Mouse (Mus musculus): Measurements from ENCODE around the gene Rassf3. TPM values are rescaled to one million over a fixed set of nuclear protein-coding genes. Genes with fewer than 3 reads are reported as not detected.

The Rassf3 gene
- total RNA-seq, 2 experiments from 2014 or later: 125 to 140 TPM

- DNase-seq: no peak
- intact Hi-C loops (cut with DNase I): no loop called here
Observed at GRCm38 (mm10) chr10:121375649-121376493, 100.3 kb downstream of the Rassf3 start.

GRCm38 (mm10) chr10:121374693-121375620 lies 101.2 kb downstream of the Rassf3 start:
- intact Hi-C loops (cut with DNase I): no loop called here
- peak in 1 of 2 experiments; percentile 15 for DNase-seq

GRCm38 (mm10) chr10:121374013-121374412 lies 102.1 kb downstream of the Rassf3 start:
- peak in 1 of 2 experiments; percentile 21 for DNase-seq
- intact Hi-C loops (cut with DNase I): no loop called here

GRCm38 (mm10) chr10:121370777-121371176 lies 105.4 kb downstream of the Rassf3 start:
- intact Hi-C loops (cut with DNase I): no loop called here

GRCm38 (mm10) chr10:121368783-121369465 lies 107.2 kb downstream of the Rassf3 start:
- intact Hi-C loops (cut with DNase I): no loop called here
- no peak for DNase-seq

More at GRCm38 (mm10) chr10:121370777-121371176, 105.4 kb downstream of the Rassf3 start:
- DNase-seq: no peak

- intact Hi-C loops (cut with DNase I): no loop called here
- no peak for DNase-seq
Observed at GRCm38 (mm10) chr10:121367780-121368179, 108.4 kb downstream of the Rassf3 start.

- intact Hi-C loops (cut with DNase I): no loop called here
- DNase-seq: no peak
Observed at GRCm38 (mm10) chr10:121367271-121367670, 108.9 kb downstream of the Rassf3 start.

GRCm38 (mm10) chr10:121365781-121366272 lies 110.3 kb downstream of the Rassf3 start:
- DNase-seq: peak in 1 of 2 experiments; percentile 49

GRCm38 (mm10) chr10:121364801-121365564 lies 111.2 kb downstream of the Rassf3 start, which contains the start of gene Gns:
Gns (plus strand) TSS chr10:121365090.
- intact Hi-C loops (cut with DNase I): no loop called here
- DNase-seq: peak; percentile 88

More at GRCm38 (mm10) chr10:121365781-121366272, 110.3 kb downstream of the Rassf3 start:
- intact Hi-C loops (cut with DNase I): no loop called here

- intact Hi-C loops (cut with DNase I): no loop called here
- no peak for DNase-seq
Observed at GRCm38 (mm10) chr10:121364306-121364705, 111.8 kb downstream of the Rassf3 start.

- no peak for DNase-seq
- intact Hi-C loops (cut with DNase I): no loop called here
Observed at GRCm38 (mm10) chr10:121363201-121363600, 112.9 kb downstream of the Rassf3 start.

- DNase-seq: no peak
- intact Hi-C loops (cut with DNase I): no loop called here
Observed at GRCm38 (mm10) chr10:121360358-121360757, 115.8 kb downstream of the Rassf3 start.

Other genes with a start within 250 kb of the Rassf3 start
- 1 to 10 TPM; 2.8 to 3.0 TPM for gene Tbc1d30, start 125.1 kb downstream of the Rassf3 start, total RNA-seq (2021)
- 10 to 100 TPM; 82.1 to 83.5 TPM for gene Gns, start 111.3 kb downstream of the Rassf3 start, total RNA-seq (2021)
- gene Tbk1, start 110.4 kb upstream of the Rassf3 start, total RNA-seq (2021): 10 to 100 TPM; 19.3 to 23.9 TPM
- 10 to 100 TPM; 21.9 to 29.4 TPM for gene Xpot, start 150.0 kb upstream of the Rassf3 start, total RNA-seq (2021)
- not detected for gene D930020B18Rik, start 165.2 kb upstream of the Rassf3 start, total RNA-seq (2021)

Data from heart, postnatal 36 days (tissue).